Mouse (Mus musculus) spleen, postnatal 14 days (tissue): ENCODE data around the gene Fgfr2.
"Not testable (repeated sequence)": the region's sequence is repeated elsewhere in the genome, so short reads cannot be mapped to it uniquely, and the experiment has no call there.

ENCODE experiments used
- DNase-seq, 2 experiments: peaks; one replicate each; pipeline ENCODE4 v3.0.0; 2021 to 2022; ENCODE audit warnings: low spot score in 2 of 2

Gene Fgfr2

GRCm38 (mm10) chr7:130168296-130168695 lies 2954.9 kb downstream of the Fgfr2 start:
- DNase-seq: no peak

- no peak for DNase-seq
Measured at GRCm38 (mm10) chr7:130167261-130167660, 2955.9 kb downstream of the Fgfr2 start.

GRCm38 (mm10) chr7:130166190-130166589 lies 2957.0 kb downstream of the Fgfr2 start:
- no peak for DNase-seq

- DNase-seq: no peak
Measured at GRCm38 (mm10) chr7:130165408-130165807, 2957.7 kb downstream of the Fgfr2 start.

GRCm38 (mm10) chr7:130162718-130163117 lies 2960.4 kb downstream of the Fgfr2 start:
- no peak for DNase-seq

- DNase-seq: no peak
Measured at GRCm38 (mm10) chr7:130161581-130161980, 2961.6 kb downstream of the Fgfr2 start.

- DNase-seq: no peak
Measured at GRCm38 (mm10) chr7:130158845-130159244, 2964.3 kb downstream of the Fgfr2 start.

GRCm38 (mm10) chr7:130153363-130153969 lies 2969.7 kb downstream of the Fgfr2 start:
- DNase-seq: no peak

- no peak for DNase-seq
Measured at GRCm38 (mm10) chr7:130148906-130149305, 2974.2 kb downstream of the Fgfr2 start.

- no peak for DNase-seq
Measured at GRCm38 (mm10) chr7:130147230-130147629, 2975.9 kb downstream of the Fgfr2 start.

GRCm38 (mm10) chr7:130145211-130145610 lies 2977.9 kb downstream of the Fgfr2 start:
- no peak for DNase-seq

GRCm38 (mm10) chr7:130143371-130143770 lies 2979.8 kb downstream of the Fgfr2 start:
- no peak for DNase-seq

- no peak for DNase-seq
Measured at GRCm38 (mm10) chr7:130141088-130141873, 2981.9 kb downstream of the Fgfr2 start.

- no peak for DNase-seq
Measured at GRCm38 (mm10) chr7:130134924-130135365, 2988.2 kb downstream of the Fgfr2 start.

GRCm38 (mm10) chr7:130134428-130134827 lies 2988.7 kb downstream of the Fgfr2 start:
- not testable (repeated sequence) for DNase-seq

- no peak for DNase-seq
Measured at GRCm38 (mm10) chr7:130130226-130130625, 2992.9 kb downstream of the Fgfr2 start.

- DNase-seq: no peak
Measured at GRCm38 (mm10) chr7:130129359-130129960, 2993.7 kb downstream of the Fgfr2 start.

- DNase-seq: no peak
Measured at GRCm38 (mm10) chr7:130121507-130121906, 3001.6 kb downstream of the Fgfr2 start.

- no peak for DNase-seq
Measured at GRCm38 (mm10) chr7:130119466-130119865, 3003.7 kb downstream of the Fgfr2 start.

- no peak for DNase-seq
Measured at GRCm38 (mm10) chr7:130118726-130119125, 3004.4 kb downstream of the Fgfr2 start.

- DNase-seq: no peak
Measured at GRCm38 (mm10) chr7:130117466-130118123, 3005.6 kb downstream of the Fgfr2 start.

GRCm38 (mm10) chr7:130114436-130114835 lies 3008.7 kb downstream of the Fgfr2 start:
- DNase-seq: no peak
